Mouse (Mus musculus) inflammation-experienced regulatory T-cells, adult 6 months (primary cell): Measurements from ENCODE around the gene Gm37240. TPM values are rescaled to one million over a fixed set of nuclear protein-coding genes. Genes with fewer than 3 reads are reported as not detected.

Source experiments
- ATAC-seq: one replicate; pipeline ENCODE4 v1.8.0; 2017
- polyA plus RNA-seq, 3 experiments: library from polyadenylated mRNA; unstranded; fragments of 100-300 nt; shearing (Covaris generic); gene quantifications; one replicate each; pipeline ENCODE4 v1.2.1; 2017

Gm37240 gene
- polyA plus RNA-seq, 3 experiments from 2014 or later, result 0.74 to 4.1 (median 0.98) TPM

DNA sequence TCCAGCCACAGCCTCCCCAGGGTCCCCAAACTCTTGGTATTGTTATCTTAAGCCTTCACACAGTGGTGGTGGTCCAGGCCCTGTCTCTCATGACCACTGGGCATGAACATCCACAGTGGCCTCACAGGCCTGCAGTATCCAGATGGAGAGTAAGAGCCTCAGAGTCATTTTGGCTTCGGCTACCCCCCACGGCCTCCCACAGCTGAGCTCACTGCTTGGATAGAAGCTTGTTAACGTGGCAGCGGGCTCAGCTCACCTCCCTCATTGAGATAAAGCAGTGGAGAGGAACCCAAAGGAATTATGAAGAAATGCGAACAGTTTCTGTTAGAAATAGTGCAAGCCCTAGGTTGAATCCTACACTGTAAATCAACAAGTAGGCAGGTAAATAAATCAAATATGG lies 1439.5 kb downstream of the Gm37240 start:
- no peak for ATAC-seq

Other genes with a start within 250 kb of the Gm37240 start
- gene Fam160a1, start 70.2 kb downstream of the Gm37240 start, polyA plus RNA-seq, result 1 to 10 TPM; 1.2 to 5.0 (median 4.4) TPM
- gene Glt28d2, start within 50 bp of the Gm37240 start, polyA plus RNA-seq, result 1 to 10 TPM in 2 of 3 experiments, under 1 TPM in 1; 0.57 to 4.4 (median 3.9) TPM
- 1 to 10 TPM; 2.0 to 4.1 (median 2.7) TPM for gene Sh3d19, start 83.6 kb upstream of the Gm37240 start, polyA plus RNA-seq
- not detected for gene Prss48, start 115.0 kb upstream of the Gm37240 start, polyA plus RNA-seq